Comparison of ENCODE assay signal across 10 mouse cellular contexts in genomic region chr3:53371910-53372309, GRCm38 (mm10).
DNase-seq lines count a peak whose midpoint lies in the region; ATAC-seq and TF ChIP-seq lines count a peak whose summit lies in the region.
"Had no signal": no experiment of that assay in that cellular context is flagged by ENCODE, and none has a peak within 500 bp of the region (broad histone marks: within the 10 kb centered on the region; RNA-seq: fewer than 3 reads in every experiment).

No protein-coding gene starts in this region.

- no peak for TF ChIP-seq EP300 in lung, postnatal 0 days (IDR thresholded peaks at IDR 0.05)

- no peak overlapping the region for H3K27ac ChIP-seq in lung, postnatal 0 days (ENCODE audit: low read length)
- H3K27ac ChIP-seq: heart, embryonic 13.5 days had no signal

- WGBS in lung, postnatal 0 days = 61% methylated on average over 7 of the region's 7 CpGs

- H3K4me2 ChIP-seq in lung, postnatal 0 days (replicated peaks; ENCODE audit: low read depth, low read length) = no peak overlapping the region
- H3K4me2 ChIP-seq: heart, embryonic 13.5 days had no signal

- no peaks in the 10 kb centered on the region for H3K27me3 ChIP-seq in lung, postnatal 0 days (replicated peaks; ENCODE audit: insufficient read depth, low read length)
- H3K27me3 ChIP-seq: heart, embryonic 13.5 days had no signal

- H3K9me3 ChIP-seq in lung, postnatal 0 days (ENCODE audit: low read length) = no peaks in the 10 kb centered on the region

- TF ChIP-seq CTCF in lung, postnatal 0 days (IDR thresholded peaks at IDR 0.05) = peak; percentile 31; the same call in 1 of the 2 replicates
- peak; percentile 20; the same call in 1 of the 2 replicates for TF ChIP-seq CTCF in brain, embryonic 14.5 days (IDR thresholded peaks at IDR 0.05; ENCODE audit: borderline replicate concordance, extremely low read depth, insufficient read depth, insufficient read length)

- peak; percentile 10 to 15 for DNase-seq in frontal cortex, postnatal 14 days (ENCODE audit: low spot score in 2 of 2)
- no peak for DNase-seq in lung, postnatal 0 days (ENCODE audit: low spot score)
- DNase-seq in lung, postnatal 25 days (ENCODE audit: low spot score) = no peak
- peak; percentile 57 for DNase-seq in brain, embryonic 14.5 days (ENCODE audit: low read depth)
- DNase-seq in left cerebral cortex, postnatal 4 days = peak; percentile 55
- DNase-seq in urinary bladder, postnatal 14 days (ENCODE audit: low spot score) = no peak
- DNase-seq: embryo, embryonic 11 days had no signal

- intact Hi-C loops in left cerebral cortex, postnatal 4 days (cut with DNase I) = no loop called here

- no peak for ATAC-seq in frontal cortex, adult (ENCODE audit: low TSS enrichment)
- ATAC-seq in lung, postnatal 0 days = no peak
- no peak for ATAC-seq in inflammation-experienced regulatory T-cells, adult 6 months

- H3K4me3 ChIP-seq in lung, postnatal 0 days (ENCODE audit: low read depth, low read length) = no peak overlapping the region
- H3K4me3 ChIP-seq: heart, embryonic 13.5 days had no signal

- H3K4me1 ChIP-seq in lung, postnatal 0 days (ENCODE audit: insufficient read depth, low read depth, low read length) = no peaks in the 10 kb centered on the region

- no peak for TF ChIP-seq POLR2A in brain, embryonic 14.5 days (IDR thresholded peaks at IDR 0.05; ENCODE audit: borderline replicate concordance, extremely low read depth, insufficient read depth, insufficient read length, poor library complexity, severe bottlenecking)

- no peak overlapping the region for H3K9ac ChIP-seq in lung, postnatal 0 days (replicated peaks; ENCODE audit: low read depth)
- H3K9ac ChIP-seq: heart, embryonic 13.5 days had no signal

- H3K36me3 ChIP-seq in lung, postnatal 0 days (ENCODE audit: insufficient read depth, low read length) = no peaks in the 10 kb centered on the region

Comparison
In these comparisons a context has a peak if more than half of its experiments do, and no peak if none do; other contexts are left out.
1. DNase-seq: peak in frontal cortex, postnatal 14 days (2 of 2), brain, embryonic 14.5 days (single experiment) and left cerebral cortex, postnatal 4 days (single experiment); none in lung, postnatal 0 days (single experiment), lung, postnatal 25 days (single experiment) and urinary bladder, postnatal 14 days (single experiment).